Mouse (Mus musculus): ENCODE measurements at regions not wholly inside any gene's neighbourhood (a gene's known extent, or its start where the extent isn't known, plus 50 kb on each side); places are given as distances from the start of the nearest gene placed in this dataset.

- no peak for TF ChIP-seq BHLHE40 (IDR thresholded peaks at IDR 0.05; ENCODE audit: low read depth, low read length)
- TF ChIP-seq ZC3H11A (IDR thresholded peaks at IDR 0.05; ENCODE audit: low read depth, low read length) = no peak
- no peak for TF ChIP-seq E2F4 (IDR thresholded peaks at IDR 0.05; ENCODE audit: insufficient replicate concordance, low read depth, low read length)
- TF ChIP-seq MXI1 (IDR thresholded peaks at IDR 0.05; ENCODE audit: low read depth, low read length) = no peak
- no peak for TF ChIP-seq USF2 (conservative IDR thresholded peaks at IDR 0.05; ENCODE audit: low read depth, low read length)
- TF ChIP-seq JUN (IDR thresholded peaks at IDR 0.05; ENCODE audit: insufficient read depth, low read depth, low read length) = no peak
- TF ChIP-seq ETS1 (conservative IDR thresholded peaks at IDR 0.05; ENCODE audit: low read depth, low read length) = no peak
- no peak for TF ChIP-seq EP300 (IDR thresholded peaks at IDR 0.05; ENCODE audit: low read length)
- TF ChIP-seq CHD1 (IDR thresholded peaks at IDR 0.05; ENCODE audit: low read depth, low read length) = no peak
- no peak for TF ChIP-seq SIN3A (IDR thresholded peaks at IDR 0.05; ENCODE audit: low read length)
- no peak for TF ChIP-seq NELFE (IDR thresholded peaks at IDR 0.05; ENCODE audit: low read depth, low read length)
- no peak for TF ChIP-seq RAD21 (IDR thresholded peaks at IDR 0.05; ENCODE audit: low read depth, low read length)
- no peak for TF ChIP-seq ELF1 (IDR thresholded peaks at IDR 0.05; ENCODE audit: low read depth, low read length)
- no peak for TF ChIP-seq ZMIZ1 (IDR thresholded peaks at IDR 0.05; ENCODE audit: low read depth, low read length)
- TF ChIP-seq ZKSCAN1 (IDR thresholded peaks at IDR 0.05; ENCODE audit: borderline replicate concordance, low read depth, low read length) = no peak
- TF ChIP-seq MEF2A (IDR thresholded peaks at IDR 0.05; ENCODE audit: borderline replicate concordance, low read depth, low read length) = no peak
- no peak for TF ChIP-seq KAT2A (IDR thresholded peaks at IDR 0.05; ENCODE audit: insufficient replicate concordance, low read length)
- TF ChIP-seq MYC (IDR thresholded peaks at IDR 0.05; ENCODE audit: low read depth, low read length) = no peak
- TF ChIP-seq SMC3 (IDR thresholded peaks at IDR 0.05; ENCODE audit: low read depth, low read length) = no peak
- in situ Hi-C loops (cut with MboI; ENCODE audit: low pct_ligation_motif_present, low pct_unique_long_range_greater_than_20kb, low sequenced_read_pairs) = no loop called here
- H3K4me3 ChIP-seq (replicated peaks in 1 of 3; ENCODE audit: low read depth in 2 of 3, low read length in 2 of 3, poor library complexity in 1 of 3) = no peak overlapping the region
- H3K27me3 ChIP-seq (replicated peaks) = peaks cover 92% of the 10 kb centered on the region
- no peak overlapping the region for H3K27ac ChIP-seq (ENCODE audit: insufficient read depth, low read depth)
- H3K79me2 ChIP-seq (replicated peaks; ENCODE audit: control insufficient read depth, extremely low read depth, insufficient read depth, poor library complexity, severe bottlenecking) = no peaks in the 10 kb centered on the region
- no peak for DNase-seq (ENCODE audit: extremely low read depth)
- H3K36me3 ChIP-seq (replicated peaks in 1 of 2; ENCODE audit: control insufficient read depth in 1 of 2, insufficient read depth in 1 of 2, low read length in 1 of 2) = no peaks in the 10 kb centered on the region
- dilution Hi-C loops (cut with MboI; ENCODE audit: extremely low pct_ligation_motif_present, extremely low pct_unique_long_range_greater_than_20kb, low sequenced_read_pairs) = no loop called here
- H3K4me1 ChIP-seq (ENCODE audit: control insufficient read depth in 1 of 2, insufficient read depth in 2 of 2) = no peaks in the 10 kb centered on the region
- no peak overlapping the region for H3K4me2 ChIP-seq (ENCODE audit: insufficient read depth, low read depth, poor library complexity, severe bottlenecking)
- H3K9me3 ChIP-seq (replicated peaks; ENCODE audit: low read length) = no peaks in the 10 kb centered on the region
- H3K9ac ChIP-seq (ENCODE audit: insufficient read depth, low read depth) = no peak overlapping the region
Measured at GRCm38 (mm10) chr11:114336839-114337484, 270.1 kb upstream of the Sdk2 start.

Measured in CH12.LX (cell line).